Mouse (Mus musculus) hindbrain, embryonic 11.5 days (tissue): Measurements from ENCODE around the gene Ublcp1. TPM values are rescaled to one million over a fixed set of nuclear protein-coding genes. Genes with fewer than 3 reads are reported as not detected.

Experiments
- ATAC-seq: fragments of 200-750 bp; cut with Nextera tagmentation; 2 replicates; pipeline ENCODE4 v1.8.0; 2017; ENCODE audit warnings: mild to moderate bottlenecking, moderate TSS enrichment, moderate library complexity; ENCODE audit not compliant: low FRiP score
- DNase-seq: peaks from one replicate; pipeline ENCODE4 v3.0.0-alpha.2; 2015; ENCODE audit warnings: low spot score
- H3K27ac ChIP-seq: fragments of 300-500 bp; sonication (generic); 2 replicates; pipeline ENCODE4 v1.5.1; 2014; ENCODE audit warnings: mild to moderate bottlenecking, low read depth, low read length
- H3K27me3 ChIP-seq: fragments of 300-500 bp; sonication (generic); 2 replicates; pipeline ENCODE4 v1.6.1; 2014; ENCODE audit warnings: mild to moderate bottlenecking, low read length, moderate library complexity, mixed read lengths; ENCODE audit not compliant: control insufficient read depth, insufficient read depth
- H3K36me3 ChIP-seq: fragments of 300-500 bp; sonication (generic); 2 replicates; pipeline ENCODE4 v1.6.1; 2014; ENCODE audit warnings: mild to moderate bottlenecking, low read length, moderate library complexity, mixed read lengths; ENCODE audit not compliant: control insufficient read depth, insufficient read depth
- H3K4me1 ChIP-seq: fragments of 300-500 bp; sonication (generic); replicated peaks from 2 replicates; pipeline ENCODE4 v1.6.1; 2014; ENCODE audit warnings: low read length, mixed read lengths; ENCODE audit not compliant: control insufficient read depth, insufficient read depth
- H3K4me2 ChIP-seq: fragments of 300-500 bp; sonication (generic); replicated peaks from 2 replicates; pipeline ENCODE4 v1.6.1; 2014; ENCODE audit warnings: mild to moderate bottlenecking, low read depth, low read length
- H3K4me3 ChIP-seq: fragments of 300-500 bp; sonication (generic); 2 replicates; pipeline ENCODE4 v1.5.1; 2014; ENCODE audit warnings: low read depth, low read length
- H3K9ac ChIP-seq: fragments of 300-500 bp; sonication (generic); 2 replicates; pipeline ENCODE4 v1.6.1; 2014; ENCODE audit warnings: low read depth, low read length
- H3K9me3 ChIP-seq: fragments of 300-500 bp; sonication (generic); 2 replicates; pipeline ENCODE4 v1.6.1; 2016; ENCODE audit warnings: low read length; ENCODE audit not compliant: control insufficient read depth
- WGBS: fragments of 180-500 bp; shearing (Covaris S2); extraction: QIAGEN DNeasy Blood & Tissue Kit; methylation state at CpG from one replicate; pipeline ENCODE4 v1.1.7; 2014; 5-methylcytosine and 5-hydroxymethylcytosine counted together
- polyA plus RNA-seq: library from polyadenylated mRNA; unstranded; fragments of >200 nt; fragmentation: Nextera tagmentation; extraction: Ambion mirVana; gene quantifications from 2 replicates; pipeline ENCODE4 v1.2.1, GENCODE M21; 2014

The Ublcp1 gene
- polyA plus RNA-seq, 1 experiment from 2014 or later, result 78.9 TPM

DNA sequence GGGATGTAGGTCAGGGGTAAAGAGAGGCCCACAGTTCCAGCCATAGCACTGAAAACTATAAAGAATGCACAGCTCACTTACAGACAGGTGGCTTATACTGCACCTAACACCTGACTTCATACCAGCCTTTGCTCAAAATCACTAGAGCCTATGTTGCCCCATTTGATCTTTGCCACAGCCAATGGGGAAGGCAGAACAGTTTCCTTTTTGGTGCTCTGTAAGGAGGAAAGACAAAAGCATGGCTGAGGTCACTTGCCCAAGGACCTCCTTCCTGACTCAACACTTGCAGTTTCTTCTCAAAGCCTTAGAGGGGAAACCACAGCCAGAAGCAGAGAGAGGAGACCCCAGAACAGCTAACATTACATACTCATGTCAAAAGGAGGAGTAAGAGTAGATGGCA, 19.3 kb downstream of the Ublcp1 start:
- no peaks in the 10 kb centered on the region for H3K36me3 ChIP-seq
- no peaks in the 10 kb centered on the region for H3K27me3 ChIP-seq
- no peak overlapping the region for H3K4me2 ChIP-seq
- H3K27ac ChIP-seq, result no peak overlapping the region
- no peak for DNase-seq
- H3K9me3 ChIP-seq, result no peaks in the 10 kb centered on the region
- no peak overlapping the region for H3K4me3 ChIP-seq
- ATAC-seq, result no peak
- no peaks in the 10 kb centered on the region for H3K4me1 ChIP-seq
- no peak overlapping the region for H3K9ac ChIP-seq

DNA sequence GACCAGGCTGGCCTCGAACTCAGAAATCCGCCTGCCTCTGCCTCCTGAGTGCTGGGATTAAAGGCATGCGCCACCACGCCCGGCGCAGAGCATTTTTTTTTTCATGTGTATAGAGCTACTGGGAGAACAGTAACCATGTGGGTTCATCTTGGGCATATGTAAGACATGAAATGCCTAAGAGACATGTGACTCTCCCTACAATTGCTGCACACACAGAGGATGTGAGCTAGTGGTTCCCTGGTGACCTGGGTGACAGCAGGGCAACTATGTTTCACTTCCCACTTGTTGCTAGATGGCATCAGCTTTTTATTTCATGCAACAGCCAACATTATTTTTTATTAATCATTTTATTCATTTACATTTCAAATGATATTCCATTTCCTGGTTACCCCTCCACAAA, 32.5 kb downstream of the Ublcp1 start:
- Histone ChIP-seq H3K27ac (no peak overlapping the region), H3K4me2 (no peak overlapping the region), H3K9me3 (no peaks in the 10 kb centered on the region), H3K9ac (no peak overlapping the region), H3K36me3 (no peaks in the 10 kb centered on the region), H3K4me3 (no peak overlapping the region), H3K27me3 (no peaks in the 10 kb centered on the region), H3K4me1 (no peaks in the 10 kb centered on the region)
- DNase-seq, result no peak
- 87% methylated on average over 6 of the region's 6 CpGs for WGBS
- no peak for ATAC-seq

DNA sequence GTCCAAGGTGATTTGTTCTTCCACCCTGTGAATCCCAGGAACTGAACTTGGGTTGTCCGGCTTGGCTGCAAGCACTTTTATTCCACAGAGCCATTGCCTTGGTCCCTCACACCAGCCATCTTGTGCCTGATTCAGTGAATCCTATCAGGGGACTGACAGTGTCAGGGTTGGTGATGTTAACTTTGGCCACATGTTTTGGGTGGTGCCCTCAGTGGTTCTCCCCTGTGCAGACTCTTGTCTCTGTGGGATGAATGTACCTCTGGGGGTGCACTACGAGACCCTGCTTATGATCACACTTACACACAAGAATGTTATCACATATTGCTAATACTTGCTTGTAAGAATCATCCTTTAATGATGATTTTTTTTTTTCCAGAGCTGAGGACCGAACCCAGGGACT, 40.3 kb downstream of the Ublcp1 start:
- Histone ChIP-seq H3K4me3 (no peak overlapping the region), H3K36me3 (no peaks in the 10 kb centered on the region), H3K27me3 (no peaks in the 10 kb centered on the region), H3K9me3 (no peaks in the 10 kb centered on the region), H3K4me1 (no peaks in the 10 kb centered on the region), H3K9ac (no peak overlapping the region), H3K27ac (no peak overlapping the region), H3K4me2 (no peak overlapping the region)
- DNase-seq (no peak), ATAC-seq (no peak)
- 91% methylated on average over 3 of the region's 3 CpGs for WGBS

DNA sequence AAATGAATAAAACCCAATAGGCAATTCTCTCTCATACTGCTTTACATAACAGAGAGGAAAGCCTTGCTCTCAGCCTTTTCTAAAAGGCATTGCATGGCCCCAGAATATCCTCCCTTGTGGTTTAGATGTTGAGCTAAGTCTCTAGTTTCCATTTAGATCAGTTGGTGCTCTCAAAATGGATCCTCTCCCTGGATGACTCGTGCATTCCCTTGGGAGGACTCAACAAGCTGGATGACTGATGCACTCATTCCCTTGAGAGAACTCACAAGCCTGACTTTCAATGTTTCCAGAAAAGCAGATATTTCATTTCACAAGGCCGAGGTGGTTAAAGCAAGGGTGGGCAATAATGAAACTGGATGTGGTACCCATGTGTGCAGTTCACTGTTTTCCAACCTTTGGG, 42.3 kb downstream of the Ublcp1 start:
- 79% methylated on average over 2 of the region's 2 CpGs for WGBS
- H3K27ac ChIP-seq, result no peak overlapping the region
- no peaks in the 10 kb centered on the region for H3K27me3 ChIP-seq
- DNase-seq (no peak), ATAC-seq (no peak)
- H3K9ac ChIP-seq, result no peak overlapping the region
- no peak overlapping the region for H3K4me2 ChIP-seq
- no peaks in the 10 kb centered on the region for H3K9me3 ChIP-seq
- H3K36me3 ChIP-seq, result no peaks in the 10 kb centered on the region
- H3K4me3 ChIP-seq, result no peak overlapping the region
- H3K4me1 ChIP-seq, result no peaks in the 10 kb centered on the region

DNA sequence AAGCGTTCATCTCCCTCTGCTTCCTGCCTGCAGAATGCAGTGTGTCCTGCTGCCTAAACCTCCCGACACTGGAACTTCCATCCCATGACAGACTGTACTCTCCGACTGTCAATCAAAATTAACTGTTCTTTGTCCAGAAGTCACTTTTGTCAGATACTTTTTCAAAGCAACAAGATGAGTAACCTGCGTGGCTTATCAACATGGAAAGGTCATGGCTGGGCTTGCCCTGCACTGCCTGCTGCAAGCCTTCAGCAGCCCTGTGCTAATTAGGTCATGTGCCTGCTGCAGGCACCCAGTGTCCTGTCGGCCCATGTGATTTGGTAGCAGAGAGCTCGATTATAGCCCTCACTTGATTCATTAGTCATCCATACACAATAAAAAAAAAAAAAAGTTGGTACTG, 44.7 kb downstream of the Ublcp1 start:
- ATAC-seq, result no peak
- no peaks in the 10 kb centered on the region for H3K36me3 ChIP-seq
- WGBS, result 78% methylated on average over 6 of the region's 6 CpGs

DNA sequence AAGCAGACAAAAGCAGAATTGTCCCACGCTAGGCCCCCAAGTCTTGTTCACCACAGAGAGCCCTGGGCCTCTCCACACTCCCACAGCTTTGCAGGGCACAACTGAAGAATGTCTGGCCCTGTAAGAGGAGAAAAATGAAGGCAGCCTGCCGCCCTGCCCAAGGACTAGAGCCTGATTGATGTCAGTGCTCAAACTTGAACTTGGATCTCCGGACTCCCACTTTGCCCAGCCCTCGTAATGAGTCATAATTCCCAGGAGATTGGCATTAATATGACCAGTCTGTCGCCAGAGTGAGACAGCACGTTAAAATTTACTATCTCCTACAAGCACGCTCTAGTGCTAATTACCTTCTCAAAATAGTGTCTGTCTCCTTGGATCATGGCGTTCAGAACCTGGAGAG, 45.3 kb downstream of the Ublcp1 start:
- no peak for DNase-seq
- no peak overlapping the region for H3K27ac ChIP-seq
- H3K4me2 ChIP-seq, result no peak overlapping the region
- ATAC-seq, result no peak
- H3K4me3 ChIP-seq, result no peak overlapping the region
- no peaks in the 10 kb centered on the region for H3K9me3 ChIP-seq
- no peaks in the 10 kb centered on the region for H3K4me1 ChIP-seq
- no peak overlapping the region for H3K9ac ChIP-seq
- WGBS, result 90% methylated on average over 8 of the region's 8 CpGs
- no peaks in the 10 kb centered on the region for H3K36me3 ChIP-seq
- H3K27me3 ChIP-seq, result no peaks in the 10 kb centered on the region

More for the DNA sequence above, 44.7 kb downstream of the Ublcp1 start:
- DNase-seq, result no peak
- Histone ChIP-seq H3K4me3 (no peak overlapping the region), H3K4me2 (no peak overlapping the region), H3K9me3 (no peaks in the 10 kb centered on the region), H3K9ac (no peak overlapping the region), H3K27ac (no peak overlapping the region), H3K4me1 (no peaks in the 10 kb centered on the region), H3K27me3 (no peaks in the 10 kb centered on the region)

DNA sequence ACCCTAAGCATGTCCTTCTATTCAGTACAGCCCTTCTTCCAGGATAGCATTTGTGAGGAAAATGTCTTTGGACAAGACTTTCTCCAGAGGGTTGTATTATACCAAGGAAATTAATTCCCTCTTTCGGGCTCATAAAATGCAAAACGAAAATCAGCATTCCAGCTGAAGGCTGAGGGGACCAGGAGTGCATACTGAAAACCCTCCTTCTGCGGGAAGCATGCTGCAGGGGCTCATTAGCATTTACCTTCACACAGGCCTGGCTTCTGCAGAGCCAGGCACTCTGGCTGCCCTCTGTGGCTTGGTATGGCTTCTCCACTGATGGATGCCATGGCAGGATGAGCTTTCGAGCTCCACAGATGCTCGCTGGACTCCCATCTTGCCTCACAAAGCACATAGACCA, 46.3 kb downstream of the Ublcp1 start:
- H3K4me1 ChIP-seq, result no peaks in the 10 kb centered on the region
- H3K9me3 ChIP-seq, result no peaks in the 10 kb centered on the region
- H3K27me3 ChIP-seq, result no peaks in the 10 kb centered on the region
- H3K9ac ChIP-seq, result no peak overlapping the region
- DNase-seq (no peak), ATAC-seq (no peak)
- H3K4me2 ChIP-seq, result no peak overlapping the region
- H3K36me3 ChIP-seq, result no peaks in the 10 kb centered on the region
- H3K27ac ChIP-seq, result no peak overlapping the region
- 73% methylated on average over 5 of the region's 5 CpGs for WGBS
- H3K4me3 ChIP-seq, result no peak overlapping the region

DNA sequence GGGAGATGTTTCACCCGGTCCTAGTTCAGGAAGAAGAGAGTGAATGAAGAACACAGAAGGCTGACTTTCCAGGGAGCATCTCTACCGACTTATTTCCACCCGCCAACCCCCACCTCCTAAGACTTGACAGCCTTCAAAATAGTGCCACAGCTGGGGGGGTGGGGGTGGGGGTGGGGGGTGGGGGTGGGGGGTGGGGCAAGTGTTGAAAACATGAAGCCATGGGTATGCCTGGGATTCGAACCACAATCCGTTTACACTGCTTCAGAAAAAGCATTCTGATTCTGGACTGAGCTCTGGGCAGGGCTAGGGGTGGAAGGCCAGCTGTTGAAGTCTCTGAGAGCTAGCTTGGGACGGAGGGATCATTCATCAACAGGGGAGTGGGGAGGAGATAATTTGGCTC, 47.0 kb downstream of the Ublcp1 start:
- no peaks in the 10 kb centered on the region for H3K36me3 ChIP-seq
- ATAC-seq (no peak), DNase-seq (no peak)
- H3K4me1 ChIP-seq, result no peaks in the 10 kb centered on the region
- 56% methylated on average over 6 of the region's 6 CpGs for WGBS
- H3K4me2 ChIP-seq, result no peak overlapping the region
- H3K27me3 ChIP-seq, result no peaks in the 10 kb centered on the region
- H3K27ac ChIP-seq, result no peak overlapping the region
- H3K9ac ChIP-seq, result no peak overlapping the region
- H3K9me3 ChIP-seq, result no peaks in the 10 kb centered on the region
- no peak overlapping the region for H3K4me3 ChIP-seq

DNA sequence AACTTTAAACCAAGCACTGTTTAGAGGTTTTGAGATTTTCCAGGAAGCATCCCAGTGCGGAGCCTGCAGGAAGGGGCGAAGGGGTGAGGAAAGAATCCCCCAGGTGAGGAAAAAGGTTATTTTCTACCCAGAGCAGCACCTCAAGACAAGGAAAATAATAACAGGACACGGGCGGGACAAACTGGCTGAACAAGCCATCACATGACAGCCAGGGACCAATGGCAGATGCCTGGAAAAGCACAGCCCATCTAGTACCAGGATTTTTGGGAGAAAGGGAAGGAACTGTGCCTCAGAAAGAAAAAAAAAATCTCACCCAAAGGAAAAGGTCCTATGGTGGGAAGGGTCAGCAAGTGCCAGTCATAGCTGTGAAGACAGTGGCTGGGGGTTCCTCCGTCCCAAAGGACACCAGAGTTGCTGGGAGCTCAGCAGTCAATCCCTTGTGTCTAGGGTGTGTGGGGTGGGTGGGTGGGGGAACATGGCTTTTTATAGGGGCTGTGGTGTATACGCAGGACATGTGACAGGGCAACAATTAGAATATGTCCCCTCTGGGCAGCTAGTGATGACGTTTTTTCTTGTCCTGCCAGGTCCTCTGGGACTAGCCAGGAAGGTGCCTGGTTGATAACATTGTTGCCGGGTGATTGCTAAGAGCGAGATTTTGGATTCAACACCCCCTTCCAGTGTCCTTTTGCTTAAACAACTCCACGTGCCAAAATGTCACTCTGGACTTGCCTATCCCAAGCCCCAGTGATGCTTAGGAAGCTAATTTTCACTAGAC, 47.8 kb downstream of the Ublcp1 start:
- no peaks in the 10 kb centered on the region for H3K4me1 ChIP-seq
- H3K27ac ChIP-seq, result no peak overlapping the region
- no peak overlapping the region for H3K4me2 ChIP-seq
- H3K9ac ChIP-seq, result no peak overlapping the region
- H3K4me3 ChIP-seq, result no peak overlapping the region
- no peak for DNase-seq
- 75% methylated on average over 10 of the region's 10 CpGs for WGBS
- no peaks in the 10 kb centered on the region for H3K9me3 ChIP-seq
- H3K36me3 ChIP-seq, result no peaks in the 10 kb centered on the region
- no peak for ATAC-seq
- no peaks in the 10 kb centered on the region for H3K27me3 ChIP-seq
